Mouse (Mus musculus): ENCODE results near the gene Hs3st2. TPM values are rescaled to one million over a fixed set of nuclear protein-coding genes. Genes with fewer than 3 reads are reported as not detected.
A peak's percentile ranks its signal among the peaks of the same experiment; 100 is the strongest.

The Hs3st2 gene
- polyA plus RNA-seq, 1 experiment, result not detected

- no peak for DNase-seq (ENCODE audit: low read depth)
Measured at GRCm38 (mm10) chr7:121458075-121458474, 66.4 kb downstream of the Hs3st2 start.

- DNase-seq (ENCODE audit: low read depth), result no peak
Measured at GRCm38 (mm10) chr7:121460626-121461025, 69.0 kb downstream of the Hs3st2 start.

GRCm38 (mm10) chr7:121464441-121464840 lies 72.8 kb downstream of the Hs3st2 start:
- DNase-seq (ENCODE audit: low read depth), result no peak

- no peak for DNase-seq (ENCODE audit: low read depth)
Measured at GRCm38 (mm10) chr7:121465111-121465510, 73.5 kb downstream of the Hs3st2 start.

GRCm38 (mm10) chr7:121466331-121466730 lies 74.7 kb downstream of the Hs3st2 start:
- DNase-seq (ENCODE audit: low read depth), result no peak

DNA sequence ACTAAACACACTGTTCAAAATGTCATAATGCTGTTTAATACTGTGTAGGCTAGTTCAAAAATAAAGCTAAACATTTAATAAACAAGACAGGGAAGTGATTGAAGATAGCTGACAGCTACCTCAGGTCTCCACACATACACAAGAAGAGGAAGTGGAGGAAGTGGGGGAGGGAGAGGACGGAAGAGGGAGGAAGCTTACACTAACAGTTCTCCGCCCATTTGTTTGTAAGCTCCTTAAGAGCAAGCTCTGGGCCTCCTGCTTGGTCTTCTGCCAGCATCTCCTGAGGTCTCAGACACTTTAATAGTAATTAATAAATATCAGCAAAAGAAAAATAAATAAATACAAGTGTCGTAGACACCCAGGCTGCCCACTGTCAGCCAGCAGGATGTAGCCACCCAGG lies 77.8 kb downstream of the Hs3st2 start:
- DNase-seq (ENCODE audit: low read depth), result no peak

- DNase-seq (ENCODE audit: low read depth), result no peak
Measured at GRCm38 (mm10) chr7:121478302-121478701, 86.6 kb downstream of the Hs3st2 start.

DNA sequence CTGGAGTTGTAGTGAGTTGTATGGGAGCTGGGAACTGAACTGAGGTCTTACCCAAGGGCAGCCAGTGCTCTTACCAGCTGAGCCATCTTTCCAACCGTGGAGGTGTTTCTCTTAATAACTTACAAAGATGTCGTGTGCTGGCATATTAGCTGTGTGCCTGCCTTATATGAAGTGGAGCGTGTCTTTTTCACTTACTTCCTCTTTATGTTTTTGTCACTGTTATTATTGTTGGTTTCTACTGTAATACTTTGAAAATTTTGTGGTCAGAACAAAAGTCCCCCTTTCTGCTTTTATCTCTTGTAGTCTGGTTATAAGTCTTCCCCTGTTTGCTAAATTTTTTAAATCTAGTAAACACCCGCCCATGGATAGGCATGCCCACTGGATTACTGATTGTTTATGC lies 88.4 kb downstream of the Hs3st2 start:
- DNase-seq (ENCODE audit: low read depth), result no peak

- DNase-seq (ENCODE audit: low read depth), result no peak
Measured at GRCm38 (mm10) chr7:121484590-121484989, 92.9 kb downstream of the Hs3st2 start.

DNA sequence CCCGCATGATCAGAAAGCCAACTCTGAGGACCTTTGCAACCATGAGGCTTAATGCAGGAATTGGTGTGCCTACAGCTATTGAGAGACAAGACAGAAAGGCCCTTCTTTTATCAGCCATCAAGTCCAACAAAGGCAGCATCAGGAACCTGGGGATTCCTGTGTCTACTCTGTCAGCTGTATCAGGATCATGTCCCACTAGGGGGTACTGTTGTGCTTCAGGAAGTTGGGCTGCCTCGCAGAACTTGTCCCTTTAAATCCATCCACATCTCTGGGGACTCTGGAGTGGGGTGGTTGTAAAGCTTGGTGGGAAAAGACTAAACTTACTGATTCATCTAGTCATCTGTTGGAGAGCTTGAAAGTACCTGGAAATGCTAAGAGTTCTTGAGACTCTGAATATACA lies 93.6 kb downstream of the Hs3st2 start:
- no peak for DNase-seq (ENCODE audit: low read depth)

- no peak for DNase-seq (ENCODE audit: low read depth)
Measured at GRCm38 (mm10) chr7:121487291-121487690, 95.6 kb downstream of the Hs3st2 start.

DNA sequence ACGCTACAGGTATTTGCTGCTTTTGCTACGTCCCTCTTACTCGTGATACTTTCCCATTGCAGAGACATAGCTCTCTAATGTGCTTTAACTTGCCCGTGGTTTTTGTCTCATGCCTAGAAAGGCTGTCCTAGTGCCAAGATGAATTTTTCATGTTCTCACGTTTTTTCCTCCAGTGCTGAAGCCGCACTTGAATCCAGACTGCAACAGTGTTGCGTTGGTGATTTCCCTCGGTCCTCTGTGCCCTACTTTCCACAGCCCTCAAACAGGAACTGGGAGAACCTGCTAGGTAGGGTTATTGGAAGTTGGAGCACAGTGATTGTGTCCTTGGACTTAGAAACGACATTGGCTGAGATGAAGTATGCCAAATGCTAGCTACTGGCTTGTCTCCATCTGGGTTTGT lies 97.7 kb downstream of the Hs3st2 start:
- peak; percentile 82 for DNase-seq (ENCODE audit: low read depth)

DNA sequence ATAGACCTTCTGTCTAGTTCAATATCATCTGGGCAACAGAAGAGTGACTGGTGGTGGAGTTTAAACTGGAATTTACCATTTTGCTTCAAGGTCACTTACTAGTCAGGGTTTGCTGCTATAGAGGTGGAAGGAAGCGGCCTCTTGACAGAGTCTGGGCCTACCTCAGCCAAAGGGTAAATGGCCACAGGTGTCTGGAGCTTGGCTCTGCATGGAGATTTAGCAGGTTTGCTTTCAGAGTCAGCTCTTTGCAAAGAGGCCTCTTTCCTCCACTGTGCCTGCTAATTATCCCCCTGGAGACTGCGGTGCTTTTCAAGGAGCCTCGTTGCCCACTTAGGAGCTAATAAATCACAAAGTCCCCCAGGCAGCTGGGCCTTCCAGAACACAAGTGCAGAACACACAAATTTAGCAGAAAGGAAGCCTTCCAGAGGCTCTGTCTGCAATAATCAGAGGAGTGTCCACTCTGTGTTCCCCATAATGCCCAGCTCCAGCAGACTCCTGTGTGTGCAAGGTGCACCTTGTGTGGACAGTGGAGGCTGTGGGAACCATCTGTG lies 99.9 kb downstream of the Hs3st2 start:
- no peak for DNase-seq (ENCODE audit: low read depth)

- DNase-seq (ENCODE audit: low read depth), result no peak
Measured at GRCm38 (mm10) chr7:121500516-121500915, 108.9 kb downstream of the Hs3st2 start.

- DNase-seq (ENCODE audit: low read depth), result no peak
Measured at GRCm38 (mm10) chr7:121501666-121502065, 110.0 kb downstream of the Hs3st2 start.

- DNase-seq (ENCODE audit: low read depth), result no peak
Measured at GRCm38 (mm10) chr7:121516727-121517126, 125.1 kb downstream of the Hs3st2 start.

DNA sequence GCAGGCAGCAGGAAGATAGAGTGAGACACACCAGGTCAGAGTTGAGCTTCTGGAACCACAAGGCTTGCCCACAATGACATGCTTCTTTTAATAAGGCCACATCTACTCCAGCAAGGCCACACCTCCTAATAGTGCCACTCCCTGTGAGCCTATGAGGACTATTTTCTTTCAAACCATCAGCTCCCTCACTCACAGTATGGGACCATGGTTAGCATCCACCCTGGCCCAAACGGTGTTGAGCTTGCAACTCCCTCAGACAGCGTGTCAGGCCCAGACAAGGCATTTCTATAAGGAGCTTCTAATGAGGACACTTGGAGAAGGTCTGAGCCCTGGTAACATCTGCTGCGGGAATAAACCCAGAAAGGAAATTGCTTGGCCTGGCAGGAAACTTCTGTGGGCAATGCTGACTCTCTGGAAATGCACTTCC lies 125.5 kb downstream of the Hs3st2 start:
- no peak for DNase-seq (ENCODE audit: low read depth)

DNA sequence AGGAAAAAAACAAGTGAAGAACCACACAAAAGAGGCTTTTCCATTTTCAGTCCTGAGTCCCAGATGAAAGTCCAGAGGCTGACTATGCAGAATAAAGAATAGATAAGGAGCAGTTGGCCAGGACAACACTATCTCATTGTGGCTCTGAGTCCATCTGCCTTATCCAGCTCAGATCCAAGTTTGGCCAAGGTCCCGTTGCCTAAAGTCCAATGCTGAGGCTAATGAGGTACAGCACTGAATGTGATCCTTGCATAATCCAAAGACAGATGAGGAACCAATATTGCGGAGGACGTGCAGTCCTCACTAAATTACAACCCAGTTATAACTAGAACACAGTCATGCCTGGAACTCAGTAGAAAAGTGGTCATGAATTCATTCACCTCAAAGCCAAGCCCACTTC lies 130.5 kb downstream of the Hs3st2 start:
- peak; percentile 45 for DNase-seq (ENCODE audit: low read depth)

GRCm38 (mm10) chr7:121529023-121529422 lies 137.4 kb downstream of the Hs3st2 start:
- no peak for DNase-seq (ENCODE audit: low read depth)

DNA sequence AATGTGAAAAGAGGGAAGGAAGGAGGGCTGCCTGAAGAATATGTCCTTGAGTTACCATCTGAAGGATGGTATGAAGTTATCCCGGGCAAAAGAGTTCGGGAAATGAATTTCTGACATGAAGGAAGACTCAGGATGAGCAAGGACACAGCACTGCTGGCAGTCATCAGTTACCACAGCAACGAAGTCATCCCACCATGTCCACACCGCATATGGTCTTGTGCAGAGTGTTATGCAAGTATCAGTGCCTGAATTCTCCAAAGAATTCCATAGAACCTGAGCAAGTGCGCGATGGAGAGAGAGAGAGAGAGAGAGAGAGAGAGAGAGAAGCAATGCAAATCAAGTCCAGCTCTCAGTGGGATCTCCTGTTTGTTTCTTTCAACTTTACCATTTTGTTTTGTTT lies 142.0 kb downstream of the Hs3st2 start:
- DNase-seq (ENCODE audit: low read depth), result no peak

DNA sequence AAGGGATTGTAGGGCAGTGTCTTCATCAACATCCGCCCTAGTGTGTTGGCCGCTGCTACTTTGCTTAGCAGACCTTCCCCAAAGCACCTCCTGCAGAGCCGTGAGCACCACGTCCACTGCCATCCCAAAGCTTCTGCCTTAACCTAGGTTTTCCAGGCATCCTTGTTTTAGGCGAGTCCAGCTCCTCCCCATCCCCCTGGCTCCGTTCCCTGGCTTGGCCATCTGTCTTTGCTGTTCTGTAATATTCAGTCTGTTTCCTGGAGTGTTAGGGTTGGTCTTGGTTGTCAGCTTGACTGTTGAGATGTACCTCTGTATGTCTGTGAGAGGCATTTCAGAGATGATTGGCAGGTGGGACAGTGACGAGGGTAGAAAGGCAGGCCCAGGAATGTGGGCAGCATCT lies 142.7 kb downstream of the Hs3st2 start:
- DNase-seq (ENCODE audit: low read depth), result no peak

- peak; percentile 37 for DNase-seq (ENCODE audit: low read depth)
Measured at GRCm38 (mm10) chr7:121535987-121536386, 144.3 kb downstream of the Hs3st2 start.

DNA sequence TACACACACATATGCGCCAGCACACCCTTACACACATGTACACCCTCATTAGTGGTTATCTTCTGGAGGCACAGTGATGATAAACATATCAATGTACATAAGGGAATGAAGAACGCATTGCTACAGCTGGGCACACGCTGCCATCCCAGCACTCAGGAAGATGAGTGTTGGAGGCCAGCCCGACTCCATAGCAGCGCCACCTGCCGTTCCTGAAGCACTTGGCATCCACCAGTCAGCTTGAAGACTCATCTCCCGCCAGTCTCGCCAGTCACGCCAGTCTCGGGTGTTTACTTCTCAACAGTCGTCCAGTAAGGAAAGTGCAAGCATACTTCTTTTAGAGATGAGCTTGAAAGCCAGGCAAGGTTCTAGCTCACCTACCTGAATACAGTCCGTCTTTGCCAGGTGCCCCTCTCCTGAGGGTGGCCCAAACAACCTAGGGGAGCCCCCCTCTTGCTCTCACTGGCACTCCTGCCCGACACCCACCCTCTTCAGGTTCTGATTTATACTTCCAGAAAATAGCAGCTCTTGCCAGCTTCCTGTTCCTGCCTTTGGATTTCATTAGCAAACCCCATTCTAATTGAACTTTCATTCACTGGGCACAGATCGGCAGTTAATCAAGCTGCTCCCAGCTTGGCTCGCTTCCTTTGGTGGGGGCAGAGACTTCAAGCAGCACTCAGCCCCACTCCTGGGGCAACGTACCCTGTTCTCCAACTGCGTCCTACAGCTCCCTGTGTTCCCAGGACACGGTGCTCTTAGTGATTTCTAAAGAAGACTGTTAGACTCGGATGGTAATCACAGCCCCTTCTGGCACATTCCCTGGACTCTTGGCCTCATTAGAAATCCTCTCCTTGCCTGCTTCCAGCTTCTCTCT lies 148.0 kb downstream of the Hs3st2 start:
- DNase-seq (ENCODE audit: low read depth), result peak; percentile 95
